Mouse (Mus musculus) effector memory CD4-positive, alpha-beta T cell, adult 5 months (primary cell): ENCODE data around the gene Gm9508. TPM values are rescaled to one million over a fixed set of nuclear protein-coding genes. Genes with fewer than 3 reads are reported as not detected.

Experiments used
- polyA plus RNA-seq: library from polyadenylated mRNA; unstranded; fragments of 100-300 nt; shearing (Covaris generic); gene quantifications from one replicate; pipeline ENCODE4 v1.2.1, GENCODE M21; 2017

The Gm9508 gene
- polyA plus RNA-seq: not detected

GRCm38 (mm10) chr10:77697133-77697532, at the start of gene Gm9508:
Gm9508 (minus strand) TSS chr10:77697233.

DNA sequence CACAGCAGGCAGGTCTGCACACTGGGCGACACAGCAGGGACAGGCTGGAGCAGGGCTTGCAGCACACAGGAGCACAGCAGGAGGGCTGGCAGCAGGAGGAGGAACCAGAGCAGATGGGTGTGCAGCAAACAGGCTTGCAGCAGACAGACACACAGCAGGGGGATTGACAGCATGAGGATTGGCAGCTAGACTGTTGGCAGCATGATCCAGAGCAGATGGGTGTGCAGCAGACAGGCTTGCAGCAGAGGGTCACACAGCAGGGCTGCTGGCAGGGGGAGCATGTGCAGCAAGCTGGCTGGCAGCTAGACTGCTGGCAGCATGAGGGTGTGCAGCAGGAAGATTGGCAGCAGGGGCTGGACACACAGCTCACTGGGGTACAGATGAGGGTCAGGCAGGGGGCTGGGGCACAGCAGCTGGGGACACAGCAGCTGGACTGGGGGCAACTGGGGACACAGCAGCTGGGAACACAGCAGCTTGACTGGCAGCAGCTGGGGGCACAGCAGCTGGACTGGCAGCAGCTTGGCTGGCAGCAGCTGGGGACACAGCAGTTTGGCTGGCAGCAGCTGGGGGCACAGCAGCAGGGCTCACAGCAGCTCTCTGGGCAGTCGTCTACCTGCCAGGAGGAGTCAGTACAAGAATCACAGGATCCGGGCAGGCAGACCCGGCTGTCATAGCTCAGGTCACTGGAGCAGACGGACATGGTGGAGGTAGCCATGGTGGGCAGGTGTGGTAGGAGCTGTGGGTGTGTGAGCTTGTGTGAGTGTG, 45.1 kb upstream of the Gm9508 start, which contains the start of gene Gm18596:
TSS of gene Gm18596 (minus strand) at position 715 of the 765 bp plus-strand sequence.

DNA sequence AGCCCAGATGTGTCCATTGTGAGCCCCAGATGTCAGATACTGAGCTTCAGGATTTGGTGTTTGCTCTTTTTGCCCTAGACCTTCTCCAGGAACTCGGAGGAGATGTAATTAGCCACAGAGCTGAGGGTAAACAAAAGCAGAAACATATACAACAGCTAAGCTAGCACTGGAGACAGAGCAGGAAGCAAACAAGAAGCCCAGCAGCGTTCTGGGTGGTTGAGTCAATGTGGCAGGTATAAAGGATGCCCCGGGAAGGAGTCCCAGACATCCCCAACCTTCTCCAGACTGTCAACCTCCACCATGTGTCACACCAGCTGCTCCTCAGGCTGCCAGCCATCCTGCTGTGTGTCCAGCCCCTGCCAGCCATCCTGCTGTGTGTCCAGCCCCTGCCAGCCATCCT, 29.2 kb upstream of the Gm9508 start, which contains the start of gene Gm10100:
TSS of gene Gm10100 (plus strand) at position 301 of the 400 bp plus-strand sequence.

GRCm38 (mm10) chr10:77720299-77720698, 23.3 kb upstream of the Gm9508 start, which contains the start of gene Krtap12-1:
Krtap12-1 (plus strand) TSS chr10:77720599.

GRCm38 (mm10) chr10:77715507-77715906, 18.5 kb upstream of the Gm9508 start, which contains the start of gene Gm10142:
Gm10142 (plus strand) TSS chr10:77715807.

DNA sequence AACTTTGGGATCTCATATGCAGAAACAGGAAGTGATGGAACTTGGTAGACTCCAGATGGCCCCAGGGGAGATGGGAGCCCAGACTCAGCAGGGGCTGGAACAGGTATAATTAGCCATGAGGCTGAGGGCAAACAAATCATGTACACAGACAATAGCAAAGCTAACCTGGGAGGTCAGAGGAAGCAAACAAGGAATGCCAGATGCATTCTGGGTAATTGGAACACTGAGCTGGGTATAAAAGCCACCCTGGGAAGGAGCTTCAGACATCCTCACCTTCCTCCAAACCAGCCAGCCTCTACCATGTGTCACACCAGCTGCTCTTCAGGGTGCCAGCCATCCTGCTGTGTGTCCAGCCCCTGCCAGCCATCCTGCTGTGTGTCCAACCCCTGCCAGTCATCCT, 14.1 kb upstream of the Gm9508 start, which contains the start of gene Gm10024:
TSS of gene Gm10024 (plus strand) at position 301 of the 400 bp plus-strand sequence.

GRCm38 (mm10) chr10:77706326-77706725, 9.3 kb upstream of the Gm9508 start, which contains the start of gene Gm10272:
Gm10272 (plus strand) TSS chr10:77706626.

GRCm38 (mm10) chr10:77690356-77690807, 6.7 kb downstream of the Gm9508 start, which contains the start of gene Gm19402:
Gm19402 (minus strand) TSS chr10:77690757.

GRCm38 (mm10) chr10:77685895-77686664, 11.0 kb downstream of the Gm9508 start, which contains the start of gene Tspear:
Tspear (plus strand) TSS chr10:77686569.

Other genes with a start within 250 kb of the Gm9508 start
- gene Fam207a, start 181.4 kb downstream of the Gm9508 start, polyA plus RNA-seq: 23.3 TPM
- gene Itgb2, start 167.0 kb downstream of the Gm9508 start, polyA plus RNA-seq: 547 TPM
- 86.6 TPM for gene Pttg1ip, start 115.5 kb downstream of the Gm9508 start, polyA plus RNA-seq
- 103 TPM for gene Sumo3, start 91.1 kb downstream of the Gm9508 start, polyA plus RNA-seq
- not detected for gene Gm49325, start 91.0 kb downstream of the Gm9508 start, polyA plus RNA-seq
- gene Ube2g2, start 75.0 kb downstream of the Gm9508 start, polyA plus RNA-seq: 54.5 TPM
- gene Tspear, start 10.7 kb downstream of the Gm9508 start, polyA plus RNA-seq: 0.70 TPM
- not detected for gene Gm19402, start 6.5 kb downstream of the Gm9508 start, polyA plus RNA-seq
- gene Gm10272, start 9.4 kb upstream of the Gm9508 start, polyA plus RNA-seq: not detected
- not detected for gene Gm10024, start 14.2 kb upstream of the Gm9508 start, polyA plus RNA-seq
- gene Gm10142, start 18.6 kb upstream of the Gm9508 start, polyA plus RNA-seq: not detected
- gene Krtap12-1, start 23.4 kb upstream of the Gm9508 start, polyA plus RNA-seq: not detected
- gene Gm10100, start 29.3 kb upstream of the Gm9508 start, polyA plus RNA-seq: not detected
- gene Gm18596, start 45.4 kb upstream of the Gm9508 start, polyA plus RNA-seq: not detected
- gene Gm9736, start 54.1 kb upstream of the Gm9508 start, polyA plus RNA-seq: not detected
- not detected for gene Gm3233, start 62.4 kb upstream of the Gm9508 start, polyA plus RNA-seq
- not detected for gene Gm3238, start 74.1 kb upstream of the Gm9508 start, polyA plus RNA-seq
- gene Gm7138, start 79.7 kb upstream of the Gm9508 start, polyA plus RNA-seq: not detected
- not detected for gene Gm3250, start 85.3 kb upstream of the Gm9508 start, polyA plus RNA-seq
- gene Gm7137, start 91.0 kb upstream of the Gm9508 start, polyA plus RNA-seq: not detected
- gene Gm9639, start 97.8 kb upstream of the Gm9508 start, polyA plus RNA-seq: not detected
- not detected for gene Gm19668, start 101.9 kb upstream of the Gm9508 start, polyA plus RNA-seq
- not detected for gene Gm9507, start 114.6 kb upstream of the Gm9508 start, polyA plus RNA-seq
- not detected for gene Gm2696, start 117.4 kb upstream of the Gm9508 start, polyA plus RNA-seq
- gene Krtap10-4, start 129.9 kb upstream of the Gm9508 start, polyA plus RNA-seq: not detected
- not detected for gene Krtap10-10, start 138.7 kb upstream of the Gm9508 start, polyA plus RNA-seq
- gene Gm36176, start 149.6 kb upstream of the Gm9508 start, polyA plus RNA-seq: not detected
- gene Gm10318, start 155.6 kb upstream of the Gm9508 start, polyA plus RNA-seq: not detected
- gene Gm3285, start 164.7 kb upstream of the Gm9508 start, polyA plus RNA-seq: not detected
- gene Lrrc3, start 205.3 kb upstream of the Gm9508 start, polyA plus RNA-seq: not detected